Comparison of ENCODE assay signal across 18 mouse cellular contexts in genomic region chr14:86633799-86634198, GRCm38 (mm10).
DNase-seq lines count a peak whose midpoint lies in the region; ATAC-seq and TF ChIP-seq lines count a peak whose summit lies in the region.
"Had no signal": no experiment of that assay in that cellular context is flagged by ENCODE, and none has a peak within 500 bp of the region (broad histone marks: within the 10 kb centered on the region; RNA-seq: fewer than 3 reads in every experiment).

No protein-coding gene starts in this region.

- ATAC-seq in midbrain, embryonic 11.5 days (ENCODE audit: low FRiP score), result no peak
- ATAC-seq in midbrain, embryonic 13.5 days, result no peak
- ATAC-seq in heart, embryonic 11.5 days (replicated peaks; ENCODE audit: insufficient number of reproducible peaks, low FRiP score, low TSS enrichment), result no peak
- ATAC-seq: forebrain, embryonic 16.5 days; inflammation-experienced regulatory T-cells, adult 6 months had no signal

- no peak for TF ChIP-seq POLR2A in thymus, adult 2 months (IDR thresholded peaks at IDR 0.05; ENCODE audit: control insufficient read depth, extremely low read depth, insufficient read depth, low read length, poor library complexity)

- no peak overlapping the region for H3K4me2 ChIP-seq in midbrain, embryonic 11.5 days
- no peak overlapping the region for H3K4me2 ChIP-seq in midbrain, embryonic 13.5 days (replicated peaks)
- no peak overlapping the region for H3K4me2 ChIP-seq in heart, embryonic 11.5 days
- H3K4me2 ChIP-seq: heart, embryonic 12.5 days; neural tube, embryonic 12.5 days had no signal

- H3K9me3 ChIP-seq in midbrain, embryonic 11.5 days (ENCODE audit: control insufficient read depth, low read length), result no peaks in the 10 kb centered on the region
- H3K9me3 ChIP-seq in midbrain, embryonic 13.5 days, result no peaks in the 10 kb centered on the region
- no peaks in the 10 kb centered on the region for H3K9me3 ChIP-seq in embryonic facial prominence, embryonic 10.5 days
- no peaks in the 10 kb centered on the region for H3K9me3 ChIP-seq in heart, embryonic 11.5 days (replicated peaks; ENCODE audit: control insufficient read depth, low read length)
- H3K9me3 ChIP-seq: heart, embryonic 12.5 days; neural tube, embryonic 12.5 days had no signal

- no peak overlapping the region for H3K27ac ChIP-seq in midbrain, embryonic 11.5 days (ENCODE audit: low read depth, low read length)
- no peak overlapping the region for H3K27ac ChIP-seq in midbrain, embryonic 13.5 days
- H3K27ac ChIP-seq in embryonic facial prominence, embryonic 10.5 days (replicated peaks), result no peak overlapping the region
- no peak overlapping the region for H3K27ac ChIP-seq in heart, embryonic 11.5 days (ENCODE audit: low read depth, low read length)
- H3K27ac ChIP-seq in thymus, adult 2 months (ENCODE audit: control insufficient read depth, insufficient read depth, low read length), result no peak overlapping the region
- H3K27ac ChIP-seq: neural tube, embryonic 12.5 days had no signal

- no peak overlapping the region for H3K4me3 ChIP-seq in midbrain, embryonic 11.5 days (ENCODE audit: low read depth, low read length)
- H3K4me3 ChIP-seq in midbrain, embryonic 13.5 days (replicated peaks), result no peak overlapping the region
- H3K4me3 ChIP-seq in embryonic facial prominence, embryonic 10.5 days, result no peak overlapping the region
- no peak overlapping the region for H3K4me3 ChIP-seq in heart, embryonic 11.5 days (ENCODE audit: low read depth, low read length)
- no peak overlapping the region for H3K4me3 ChIP-seq in thymus, adult 2 months (ENCODE audit: control insufficient read depth, insufficient read depth, low read length)
- H3K4me3 ChIP-seq: heart, embryonic 12.5 days; neural tube, embryonic 12.5 days had no signal

- H3K36me3 ChIP-seq in midbrain, embryonic 11.5 days (ENCODE audit: control insufficient read depth, insufficient read depth, low read length), result no peaks in the 10 kb centered on the region
- no peaks in the 10 kb centered on the region for H3K36me3 ChIP-seq in midbrain, embryonic 13.5 days
- H3K36me3 ChIP-seq in embryonic facial prominence, embryonic 10.5 days (replicated peaks), result no peaks in the 10 kb centered on the region
- no peaks in the 10 kb centered on the region for H3K36me3 ChIP-seq in heart, embryonic 11.5 days (ENCODE audit: control insufficient read depth, insufficient read depth, low read length)
- no peaks in the 10 kb centered on the region for H3K36me3 ChIP-seq in thymus, adult 2 months (ENCODE audit: control insufficient read depth, insufficient read depth, low read length)
- H3K36me3 ChIP-seq: heart, embryonic 12.5 days; neural tube, embryonic 12.5 days had no signal

- H3K9ac ChIP-seq in midbrain, embryonic 11.5 days (ENCODE audit: low read length), result no peak overlapping the region
- no peak overlapping the region for H3K9ac ChIP-seq in midbrain, embryonic 13.5 days (replicated peaks)
- no peak overlapping the region for H3K9ac ChIP-seq in heart, embryonic 11.5 days (ENCODE audit: low read depth, low read length)
- H3K9ac ChIP-seq: heart, embryonic 12.5 days; neural tube, embryonic 12.5 days had no signal

- H3K27me3 ChIP-seq in midbrain, embryonic 11.5 days (ENCODE audit: control insufficient read depth, insufficient read depth, low read length), result no peaks in the 10 kb centered on the region
- H3K27me3 ChIP-seq in midbrain, embryonic 13.5 days, result peaks cover 9% of the 10 kb centered on the region; the same call in 1 of the 2 replicates
- H3K27me3 ChIP-seq in embryonic facial prominence, embryonic 10.5 days (replicated peaks; ENCODE audit: low read depth, poor library complexity, severe bottlenecking), result no peaks in the 10 kb centered on the region
- H3K27me3 ChIP-seq in heart, embryonic 11.5 days (ENCODE audit: control insufficient read depth, insufficient read depth, low read length), result no peaks in the 10 kb centered on the region
- no peaks in the 10 kb centered on the region for H3K27me3 ChIP-seq in thymus, adult 2 months (ENCODE audit: control insufficient read depth, insufficient read depth, low read length)
- H3K27me3 ChIP-seq: CH12.LX; heart, embryonic 12.5 days; neural tube, embryonic 12.5 days had no signal

- DNase-seq in embryo, embryonic 10 days (ENCODE audit: low spot score), result peak; percentile 68
- DNase-seq in embryo, embryonic 9.5 days (ENCODE audit: extremely low spot score), result no peak
- DNase-seq in midbrain, embryonic 11.5 days (ENCODE audit: low spot score, missing footprints), result peak; percentile 86
- peak; percentile 35 for DNase-seq in embryonic facial prominence, embryonic 10.5 days (ENCODE audit: low spot score)
- no peak for DNase-seq in thymus, adult 2 months
- DNase-seq in heart, postnatal 25 days (ENCODE audit: low spot score), result no peak
- DNase-seq: cerebellum, adult 8-10 months; heart, postnatal 36 days; kidney, postnatal 14 days; lung, adult 18-20 months; right cerebral cortex, postnatal 25 days had no signal

- 50% methylated on average over 5 of the region's 5 CpGs for WGBS in midbrain, embryonic 11.5 days
- WGBS in midbrain, embryonic 13.5 days, result 39% methylated on average over 5 of the region's 5 CpGs
- 54% methylated on average over 5 of the region's 5 CpGs for WGBS in embryonic facial prominence, embryonic 10.5 days
- 52% methylated on average over 5 of the region's 5 CpGs for WGBS in heart, embryonic 11.5 days (ENCODE audit: insufficient replicate concordance)
- 76% methylated on average over 5 of the region's 5 CpGs for WGBS in thymus, adult 2 months

- no peak for TF ChIP-seq CTCF in thymus, adult 2 months (IDR thresholded peaks at IDR 0.05; ENCODE audit: borderline replicate concordance, control insufficient read depth, extremely low read depth, insufficient read depth, low read length, poor library complexity)

- intact Hi-C loops in heart, postnatal 25 days (cut with DNase I), result no loop called here

- H3K4me1 ChIP-seq in midbrain, embryonic 11.5 days (ENCODE audit: control insufficient read depth, insufficient read depth, low read length), result no peaks in the 10 kb centered on the region
- H3K4me1 ChIP-seq in midbrain, embryonic 13.5 days (replicated peaks), result no peaks in the 10 kb centered on the region
- no peaks in the 10 kb centered on the region for H3K4me1 ChIP-seq in embryonic facial prominence, embryonic 10.5 days
- no peaks in the 10 kb centered on the region for H3K4me1 ChIP-seq in heart, embryonic 11.5 days (ENCODE audit: control insufficient read depth, insufficient read depth, low read length)
- H3K4me1 ChIP-seq in thymus, adult 2 months (replicated peaks; ENCODE audit: control insufficient read depth, insufficient read depth, low read length), result no peaks in the 10 kb centered on the region
- H3K4me1 ChIP-seq: heart, embryonic 12.5 days; neural tube, embryonic 12.5 days had no signal

Comparison
In these comparisons a context has a peak if more than half of its experiments do, and no peak if none do; other contexts are left out.
1. DNase-seq: peak in embryo, embryonic 10 days (single experiment), midbrain, embryonic 11.5 days (single experiment) and embryonic facial prominence, embryonic 10.5 days (single experiment); none in embryo, embryonic 9.5 days (single experiment), thymus, adult 2 months (single experiment) and heart, postnatal 25 days (single experiment).